Mouse (Mus musculus): ENCODE results near the gene Filip1l. TPM values are rescaled to one million over a fixed set of nuclear protein-coding genes. Genes with fewer than 3 reads are reported as not detected.

Gene Filip1l
- polyA plus RNA-seq, 1 experiment from 2014 or later = 29.0 TPM

- Histone ChIP-seq H3K9ac (no peak overlapping the region), H3K4me2 (no peak overlapping the region; the same call in 1 of the 2 replicates), H3K4me1 (ENCODE audit: insufficient read depth) (peaks cover 12% of the 10 kb centered on the region), H3K27me3 (ENCODE audit: insufficient read depth, low read length) (no peaks in the 10 kb centered on the region), H3K4me3 (ENCODE audit: low read depth, low read length) (no peak overlapping the region), H3K9me3 (ENCODE audit: low read depth, low read length) (no peaks in the 10 kb centered on the region), H3K27ac (ENCODE audit: low read depth) (no peak overlapping the region), H3K36me3 (ENCODE audit: insufficient read depth) (no peaks in the 10 kb centered on the region; the same call in 1 of the 2 replicates)
- no peak for TF ChIP-seq CTCF (IDR thresholded peaks at IDR 0.05; ENCODE audit: low read depth)
- DNase-seq (no peak), ATAC-seq (ENCODE audit: insufficient read depth) (no peak)
- WGBS = 85% methylated on average over 5 of the region's 5 CpGs
Measured at GRCm38 (mm10) chr16:57552709-57553108, 199.8 kb downstream of the Filip1l start.

GRCm38 (mm10) chr16:57553235-57553634 lies 200.3 kb downstream of the Filip1l start:
- no peak overlapping the region for H3K4me2 ChIP-seq
- no peak overlapping the region for H3K9ac ChIP-seq
- TF ChIP-seq CTCF (IDR thresholded peaks at IDR 0.05; ENCODE audit: low read depth) = no peak
- H3K4me3 ChIP-seq (ENCODE audit: low read depth, low read length) = no peak overlapping the region
- H3K9me3 ChIP-seq (ENCODE audit: low read depth, low read length) = no peaks in the 10 kb centered on the region
- peaks cover 12% of the 10 kb centered on the region for H3K4me1 ChIP-seq (ENCODE audit: insufficient read depth)
- no peaks in the 10 kb centered on the region for H3K27me3 ChIP-seq (ENCODE audit: insufficient read depth, low read length)
- no peak overlapping the region for H3K27ac ChIP-seq (ENCODE audit: low read depth)
- H3K36me3 ChIP-seq (ENCODE audit: insufficient read depth) = no peaks in the 10 kb centered on the region; the same call in 1 of the 2 replicates
- DNase-seq = no peak
- no peak for ATAC-seq (ENCODE audit: insufficient read depth)

GRCm38 (mm10) chr16:57554886-57555400 lies 202.1 kb downstream of the Filip1l start:
- H3K4me3 ChIP-seq (ENCODE audit: low read depth, low read length) = no peak overlapping the region
- H3K27ac ChIP-seq (ENCODE audit: low read depth) = no peak overlapping the region
- TF ChIP-seq CTCF (IDR thresholded peaks at IDR 0.05; ENCODE audit: low read depth) = no peak
- 81% methylated on average over 6 of the region's 6 CpGs for WGBS
- no peak overlapping the region for H3K4me2 ChIP-seq
- ATAC-seq (ENCODE audit: insufficient read depth) = no peak
- H3K9me3 ChIP-seq (ENCODE audit: low read depth, low read length) = no peaks in the 10 kb centered on the region
- DNase-seq = no peak
- peaks cover 12% of the 10 kb centered on the region for H3K4me1 ChIP-seq (ENCODE audit: insufficient read depth)
- no peaks in the 10 kb centered on the region; the same call in 1 of the 2 replicates for H3K36me3 ChIP-seq (ENCODE audit: insufficient read depth)
- no peaks in the 10 kb centered on the region for H3K27me3 ChIP-seq (ENCODE audit: insufficient read depth, low read length)
- no peak overlapping the region for H3K9ac ChIP-seq

GRCm38 (mm10) chr16:57555667-57556066 lies 202.8 kb downstream of the Filip1l start:
- Histone ChIP-seq H3K9me3 (ENCODE audit: low read depth, low read length) (no peaks in the 10 kb centered on the region), H3K9ac (no peak overlapping the region), H3K27ac (ENCODE audit: low read depth) (no peak overlapping the region), H3K4me1 (ENCODE audit: insufficient read depth) (peaks cover 12% of the 10 kb centered on the region), H3K4me3 (ENCODE audit: low read depth, low read length) (no peak overlapping the region), H3K4me2 (no peak overlapping the region), H3K27me3 (ENCODE audit: insufficient read depth, low read length) (no peaks in the 10 kb centered on the region), H3K36me3 (ENCODE audit: insufficient read depth) (no peaks in the 10 kb centered on the region; the same call in 1 of the 2 replicates)
- no peak for TF ChIP-seq CTCF (IDR thresholded peaks at IDR 0.05; ENCODE audit: low read depth)
- WGBS = 73% methylated on average over 4 of the region's 4 CpGs
- ATAC-seq (ENCODE audit: insufficient read depth) (no peak), DNase-seq (no peak)

- DNase-seq = no peak
- peaks cover 12% of the 10 kb centered on the region; the same call in 1 of the 2 replicates for H3K4me1 ChIP-seq (ENCODE audit: insufficient read depth)
- no peak for ATAC-seq (ENCODE audit: insufficient read depth)
- WGBS = 64% methylated on average over 2 of the region's 2 CpGs
- H3K27me3 ChIP-seq (ENCODE audit: insufficient read depth, low read length) = no peaks in the 10 kb centered on the region
- no peak for TF ChIP-seq CTCF (IDR thresholded peaks at IDR 0.05; ENCODE audit: low read depth)
- H3K9me3 ChIP-seq (ENCODE audit: low read depth, low read length) = no peaks in the 10 kb centered on the region
- peaks cover under 1% of the 10 kb centered on the region; the same call in 1 of the 2 replicates for H3K36me3 ChIP-seq (ENCODE audit: insufficient read depth)
- H3K9ac ChIP-seq = no peak overlapping the region
- no peak overlapping the region for H3K4me2 ChIP-seq
- H3K27ac ChIP-seq (ENCODE audit: low read depth) = no peak overlapping the region
- H3K4me3 ChIP-seq (ENCODE audit: low read depth, low read length) = no peak overlapping the region
Measured at GRCm38 (mm10) chr16:57556244-57556643, 203.4 kb downstream of the Filip1l start.

GRCm38 (mm10) chr16:57558258-57558657 lies 205.4 kb downstream of the Filip1l start:
- DNase-seq = no peak
- Histone ChIP-seq H3K4me3 (ENCODE audit: low read depth, low read length) (no peak overlapping the region), H3K36me3 (ENCODE audit: insufficient read depth) (peaks cover 5% of the 10 kb centered on the region; the same call in 1 of the 2 replicates), H3K27ac (ENCODE audit: low read depth) (no peak overlapping the region), H3K9me3 (ENCODE audit: low read depth, low read length) (no peaks in the 10 kb centered on the region), H3K4me1 (ENCODE audit: insufficient read depth) (peaks cover 8% of the 10 kb centered on the region; the same call in 1 of the 2 replicates), H3K27me3 (ENCODE audit: insufficient read depth, low read length) (no peaks in the 10 kb centered on the region), H3K9ac (no peak overlapping the region), H3K4me2 (no peak overlapping the region)
- no peak for ATAC-seq (ENCODE audit: insufficient read depth)
- no peak for TF ChIP-seq CTCF (IDR thresholded peaks at IDR 0.05; ENCODE audit: low read depth)
- WGBS = 78% methylated on average over 3 of the region's 3 CpGs

- WGBS = 94% methylated on average over 1 of the region's 1 CpGs
- no peak overlapping the region for H3K4me2 ChIP-seq
- no peaks in the 10 kb centered on the region for H3K9me3 ChIP-seq (ENCODE audit: low read depth, low read length)
- no peak overlapping the region for H3K9ac ChIP-seq
- H3K36me3 ChIP-seq (ENCODE audit: insufficient read depth) = peaks cover 5% of the 10 kb centered on the region; the same call in 1 of the 2 replicates
- ATAC-seq (ENCODE audit: insufficient read depth) = no peak
- no peak for TF ChIP-seq CTCF (IDR thresholded peaks at IDR 0.05; ENCODE audit: low read depth)
- H3K27ac ChIP-seq (ENCODE audit: low read depth) = no peak overlapping the region
- H3K4me1 ChIP-seq (ENCODE audit: insufficient read depth) = no peaks in the 10 kb centered on the region
- DNase-seq = no peak
- no peak overlapping the region for H3K4me3 ChIP-seq (ENCODE audit: low read depth, low read length)
- no peaks in the 10 kb centered on the region for H3K27me3 ChIP-seq (ENCODE audit: insufficient read depth, low read length)
Measured at GRCm38 (mm10) chr16:57560185-57560584, 207.3 kb downstream of the Filip1l start.
